Mouse (Mus musculus): ENCODE results near the gene Maf.

GRCm38 (mm10) chr8:115687349-115687748 lies 20.2 kb downstream of the Maf start:
- TF ChIP-seq POLR2A (IDR thresholded peaks at IDR 0.05; ENCODE audit: low read depth, low read length) = no peak
- TF ChIP-seq CTCF (conservative IDR thresholded peaks at IDR 0.05; ENCODE audit: insufficient read depth, insufficient read length, low read depth, low read length) = no peak
